Mouse (Mus musculus) neural tube, embryonic 14.5 days (tissue): ENCODE measurements around the gene Cdh24. TPM values are rescaled to one million over a fixed set of nuclear protein-coding genes. Genes with fewer than 3 reads are reported as not detected.

ENCODE experiments used
- ATAC-seq: fragments of 200-750 bp; cut with Nextera tagmentation; 2 replicates; pipeline ENCODE4 v1.8.0; 2017; ENCODE audit warnings: low read depth, mild to moderate bottlenecking, moderate TSS enrichment, moderate library complexity
- H3K27ac ChIP-seq: fragments of 300-500 bp; sonication (generic); 2 replicates; pipeline ENCODE4 v1.5.1; 2014; ENCODE audit warnings: low read depth, mild to moderate bottlenecking, control low read depth, low read length, moderate library complexity, mixed read lengths
- H3K27me3 ChIP-seq: fragments of 300-500 bp; sonication (generic); 2 replicates; pipeline ENCODE4 v1.6.1; 2014; ENCODE audit warnings: low read length; ENCODE audit not compliant: control insufficient read depth, insufficient read depth
- H3K36me3 ChIP-seq: fragments of 300-500 bp; sonication (generic); 2 replicates; pipeline ENCODE4 v1.6.1; 2014; ENCODE audit warnings: low read length, mixed read lengths; ENCODE audit not compliant: control insufficient read depth, insufficient read depth
- H3K4me1 ChIP-seq: fragments of 300-500 bp; sonication (generic); 2 replicates; pipeline ENCODE4 v1.6.1; 2014; ENCODE audit warnings: low read length; ENCODE audit not compliant: control insufficient read depth, insufficient read depth
- H3K4me2 ChIP-seq: fragments of 300-500 bp; sonication (generic); 2 replicates; pipeline ENCODE4 v1.6.1; 2014; ENCODE audit warnings: mild to moderate bottlenecking, low read depth, low read length, control low read depth
- H3K4me3 ChIP-seq: fragments of 300-500 bp; sonication (generic); 2 replicates; pipeline ENCODE4 v1.5.1; 2014; ENCODE audit warnings: low read depth, low read length, control low read depth, mixed read lengths
- H3K9ac ChIP-seq: fragments of 300-500 bp; sonication (generic); replicated peaks from 2 replicates; pipeline ENCODE4 v1.6.1; 2014; ENCODE audit warnings: low read depth, mild to moderate bottlenecking, control low read depth, low read length, mixed read lengths
- H3K9me3 ChIP-seq: fragments of 300-500 bp; sonication (generic); 2 replicates; pipeline ENCODE4 v1.6.1; 2016; ENCODE audit warnings: low read length; ENCODE audit not compliant: control insufficient read depth
- WGBS: fragments of 180-500 bp; shearing (Covaris S2); extraction: QIAGEN DNeasy Blood & Tissue Kit; methylation state at CpG from one replicate; pipeline ENCODE4 v1.1.7; 2014; 5-methylcytosine and 5-hydroxymethylcytosine counted together
- polyA plus RNA-seq: library from polyadenylated mRNA; unstranded; fragments of >200 nt; fragmentation: Nextera tagmentation; extraction: Ambion mirVana; gene quantifications from 2 replicates; pipeline ENCODE4 v1.2.1, GENCODE M21; 2014

The Cdh24 gene
- polyA plus RNA-seq, 1 experiment from 2014 or later: 12.5 TPM

GRCm38 (mm10) chr14:54605752-54606321, 35.3 kb downstream of the Cdh24 start, which contains the start of gene 4931414P19Rik:
4931414P19Rik (minus strand) TSS chr14:54605993.
- Histone ChIP-seq H3K36me3 (no peaks in the 10 kb centered on the region), H3K27ac (peak within 1 kb of the TSS; percentile 72), H3K4me2 (peak within 1 kb of the TSS; percentile 51), H3K27me3 (no peaks in the 10 kb centered on the region), H3K9me3 (no peaks in the 10 kb centered on the region), H3K4me1 (peaks cover 17% of the 10 kb centered on the region; the same call in 1 of the 2 replicates), H3K4me3 (peak within 1 kb of the TSS; percentile 35), H3K9ac (peak within 1 kb of the TSS; percentile 25; the same call in 1 of the 2 replicates)
- ATAC-seq: peak; percentile 29; the same call in 1 of the 2 replicates
- 1% methylated on average over 33 of the region's 39 CpGs for WGBS

- WGBS: 83% methylated on average over 8 of the region's 8 CpGs
- peaks cover 17% of the 10 kb centered on the region; the same call in 1 of the 2 replicates for H3K4me1 ChIP-seq
- no peaks in the 10 kb centered on the region for H3K9me3 ChIP-seq
- no peaks in the 10 kb centered on the region for H3K27me3 ChIP-seq
- H3K4me3 ChIP-seq: peak overlapping the region; percentile 56
- ATAC-seq: no peak
- peak overlapping the region; percentile 48 for H3K4me2 ChIP-seq
- no peaks in the 10 kb centered on the region for H3K36me3 ChIP-seq
- H3K9ac ChIP-seq: no peak overlapping the region
- peak overlapping the region; percentile 96 for H3K27ac ChIP-seq
Measured at GRCm38 (mm10) chr14:54603686-54604085, 37.5 kb downstream of the Cdh24 start.

- Histone ChIP-seq H3K27me3 (no peaks in the 10 kb centered on the region), H3K4me2 (peak overlapping the region; percentile 48), H3K36me3 (no peaks in the 10 kb centered on the region), H3K9me3 (no peaks in the 10 kb centered on the region), H3K9ac (peak overlapping the region; percentile 73), H3K4me1 (peaks cover 17% of the 10 kb centered on the region; the same call in 1 of the 2 replicates), H3K27ac (peak overlapping the region; percentile 96), H3K4me3 (peak overlapping the region; percentile 56)
- ATAC-seq: peak; percentile 99
- under 1% methylated on average over 46 of the region's 46 CpGs for whole genome bisulfite sequencing
Measured at GRCm38 (mm10) chr14:54603038-54603654, 38.0 kb downstream of the Cdh24 start.

GRCm38 (mm10) chr14:54602613-54603012, 38.6 kb downstream of the Cdh24 start:
- ATAC-seq: peak; percentile 26; the same call in 1 of the 2 replicates
- Histone ChIP-seq H3K9ac (peak overlapping the region; percentile 73), H3K4me3 (peak overlapping the region; percentile 56), H3K27ac (peak overlapping the region; percentile 96), H3K4me1 (peaks cover 17% of the 10 kb centered on the region; the same call in 1 of the 2 replicates), H3K9me3 (no peaks in the 10 kb centered on the region), H3K4me2 (peak overlapping the region; percentile 48), H3K36me3 (no peaks in the 10 kb centered on the region), H3K27me3 (no peaks in the 10 kb centered on the region)
- WGBS: 29% methylated on average over 4 of the region's 4 CpGs

GRCm38 (mm10) chr14:54601601-54602000, 39.6 kb downstream of the Cdh24 start:
- Histone ChIP-seq H3K4me1 (peaks cover 17% of the 10 kb centered on the region; the same call in 1 of the 2 replicates), H3K27me3 (no peaks in the 10 kb centered on the region), H3K9me3 (no peaks in the 10 kb centered on the region), H3K9ac (no peak overlapping the region), H3K4me3 (no peak overlapping the region), H3K27ac (no peak overlapping the region), H3K4me2 (no peak overlapping the region), H3K36me3 (no peaks in the 10 kb centered on the region)
- 85% methylated on average over 2 of the region's 2 CpGs for WGBS
- no peak for ATAC-seq

GRCm38 (mm10) chr14:54597084-54597483, 44.1 kb downstream of the Cdh24 start:
- 84% methylated on average over 7 of the region's 7 CpGs for WGBS
- no peak overlapping the region for H3K4me3 ChIP-seq
- peaks cover 8% of the 10 kb centered on the region; the same call in 1 of the 2 replicates for H3K4me1 ChIP-seq
- H3K27ac ChIP-seq: no peak overlapping the region
- no peak overlapping the region for H3K4me2 ChIP-seq
- H3K27me3 ChIP-seq: no peaks in the 10 kb centered on the region
- ATAC-seq: no peak
- no peaks in the 10 kb centered on the region for H3K9me3 ChIP-seq
- no peak overlapping the region for H3K9ac ChIP-seq
- no peaks in the 10 kb centered on the region for H3K36me3 ChIP-seq

GRCm38 (mm10) chr14:54594631-54595414, 46.3 kb downstream of the Cdh24 start:
- Histone ChIP-seq H3K9ac (no peak overlapping the region), H3K27ac (no peak overlapping the region), H3K27me3 (no peaks in the 10 kb centered on the region), H3K36me3 (no peaks in the 10 kb centered on the region), H3K4me3 (no peak overlapping the region), H3K4me1 (peaks cover 8% of the 10 kb centered on the region; the same call in 1 of the 2 replicates), H3K4me2 (no peak overlapping the region), H3K9me3 (no peaks in the 10 kb centered on the region)
- no peak for ATAC-seq
- WGBS: 69% methylated on average over 27 of the region's 28 CpGs

GRCm38 (mm10) chr14:54594055-54594454, 47.1 kb downstream of the Cdh24 start:
- Histone ChIP-seq H3K9me3 (no peaks in the 10 kb centered on the region), H3K4me2 (no peak overlapping the region), H3K36me3 (no peaks in the 10 kb centered on the region), H3K4me1 (peaks cover 8% of the 10 kb centered on the region; the same call in 1 of the 2 replicates), H3K9ac (no peak overlapping the region), H3K4me3 (no peak overlapping the region), H3K27me3 (no peaks in the 10 kb centered on the region), H3K27ac (no peak overlapping the region)
- WGBS: 94% methylated on average over 3 of the region's 3 CpGs
- ATAC-seq: no peak
